Mouse (Mus musculus): Measurements from ENCODE around the gene Mipol1. TPM values are rescaled to one million over a fixed set of nuclear protein-coding genes. Genes with fewer than 3 reads are reported as not detected.

The Mipol1 gene
- total RNA-seq, 2 experiments from 2014 or later = 5.2 to 5.5 TPM

DNA sequence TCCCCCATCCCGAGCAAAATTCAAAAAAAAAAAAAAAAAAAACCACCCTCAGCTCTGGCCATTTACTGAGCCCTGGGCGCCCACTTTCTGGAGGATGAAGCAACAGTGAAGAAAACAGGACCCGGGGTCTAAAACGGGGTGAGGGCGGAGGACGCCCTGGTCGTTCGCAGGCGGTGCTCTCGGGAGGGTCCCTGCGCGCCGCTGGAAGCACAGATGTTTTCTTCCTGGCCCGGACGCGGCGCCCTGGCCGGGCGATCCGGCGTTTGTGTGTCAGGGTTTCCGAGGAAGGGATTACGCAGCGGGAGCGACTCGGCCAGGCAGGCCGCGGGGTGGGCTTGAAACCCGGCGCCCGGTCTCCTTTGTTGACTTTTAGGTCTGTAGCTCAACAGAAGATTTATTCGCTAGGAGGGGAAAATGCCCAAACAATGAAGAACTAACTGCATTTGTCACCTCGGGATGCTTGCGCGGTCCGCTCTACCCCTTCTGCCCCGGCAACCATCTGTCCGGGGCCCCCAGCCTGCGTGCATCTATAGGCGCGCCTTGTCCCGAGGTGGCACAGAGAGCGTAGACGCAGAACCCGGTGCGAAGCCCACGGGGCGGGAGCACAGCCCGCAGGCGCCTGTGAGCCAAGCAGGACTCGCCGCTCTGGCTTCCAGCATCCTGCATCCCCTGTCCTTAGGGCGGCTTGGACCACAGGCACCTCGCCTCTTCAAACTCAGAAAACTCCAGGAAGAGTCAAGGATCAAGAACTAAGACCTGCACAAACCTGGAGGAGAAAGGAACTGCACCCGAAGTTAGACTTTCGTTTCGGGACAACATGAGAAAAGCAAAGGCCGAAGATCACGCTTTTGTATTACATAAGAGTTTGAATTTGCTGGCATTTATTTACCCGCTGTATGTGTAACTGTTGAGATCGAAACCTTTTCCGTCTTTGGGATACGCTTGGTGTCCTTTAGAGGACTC, 308.6 kb downstream of the Mipol1 start:
- peak; percentile 27 to 31 for DNase-seq (ENCODE audit: low spot score in 2 of 2)
- intact Hi-C loops (cut with DNase I) = loop anchor here (5.0 to 10.0 kb wide), 2 partner anchors 1007 to 1084 kb away; no protein-coding TSS in a partner anchor

- DNase-seq (ENCODE audit: low spot score in 2 of 2) = peak; percentile 28 to 45
- intact Hi-C loops (cut with DNase I) = loop anchor here (5.0 to 10.0 kb wide), 2 partner anchors 1007 to 1085 kb away; no protein-coding TSS in a partner anchor
Observed at GRCm38 (mm10) chr12:57539551-57539985, 309.3 kb downstream of the Mipol1 start.

DNA sequence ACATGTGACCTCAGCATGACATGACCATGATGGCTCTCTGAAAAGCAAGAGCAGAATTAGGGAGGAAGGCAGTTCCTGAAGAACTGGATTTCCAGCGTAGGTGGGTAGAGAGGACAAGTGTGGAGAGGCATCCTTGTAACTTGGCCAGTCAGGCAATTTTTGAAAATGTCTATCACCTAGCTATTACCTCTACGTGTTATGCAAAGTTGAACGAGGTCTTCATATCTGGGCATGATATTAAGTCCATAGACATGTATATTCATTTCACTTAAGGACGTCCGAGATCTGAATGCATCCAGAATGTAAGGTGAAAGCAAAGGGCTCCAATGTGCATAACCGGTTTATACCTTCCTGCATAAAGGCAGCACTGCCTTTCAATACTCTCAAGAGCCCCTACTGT, 310.9 kb downstream of the Mipol1 start:
- intact Hi-C loops (cut with DNase I) = loop anchor here (10.0 kb wide), 1 partner anchor 556 kb away; no protein-coding TSS in a partner anchor
- DNase-seq (ENCODE audit: low spot score in 2 of 2) = peak in 1 of 2 experiments; percentile 5

GRCm38 (mm10) chr12:57541931-57542745, 311.9 kb downstream of the Mipol1 start:
- DNase-seq (ENCODE audit: low spot score in 2 of 2) = peak in 1 of 2 experiments; percentile 4
- intact Hi-C loops (cut with DNase I) = loop anchor here (10.0 kb wide), 1 partner anchor 557 kb away; no protein-coding TSS in a partner anchor

DNA sequence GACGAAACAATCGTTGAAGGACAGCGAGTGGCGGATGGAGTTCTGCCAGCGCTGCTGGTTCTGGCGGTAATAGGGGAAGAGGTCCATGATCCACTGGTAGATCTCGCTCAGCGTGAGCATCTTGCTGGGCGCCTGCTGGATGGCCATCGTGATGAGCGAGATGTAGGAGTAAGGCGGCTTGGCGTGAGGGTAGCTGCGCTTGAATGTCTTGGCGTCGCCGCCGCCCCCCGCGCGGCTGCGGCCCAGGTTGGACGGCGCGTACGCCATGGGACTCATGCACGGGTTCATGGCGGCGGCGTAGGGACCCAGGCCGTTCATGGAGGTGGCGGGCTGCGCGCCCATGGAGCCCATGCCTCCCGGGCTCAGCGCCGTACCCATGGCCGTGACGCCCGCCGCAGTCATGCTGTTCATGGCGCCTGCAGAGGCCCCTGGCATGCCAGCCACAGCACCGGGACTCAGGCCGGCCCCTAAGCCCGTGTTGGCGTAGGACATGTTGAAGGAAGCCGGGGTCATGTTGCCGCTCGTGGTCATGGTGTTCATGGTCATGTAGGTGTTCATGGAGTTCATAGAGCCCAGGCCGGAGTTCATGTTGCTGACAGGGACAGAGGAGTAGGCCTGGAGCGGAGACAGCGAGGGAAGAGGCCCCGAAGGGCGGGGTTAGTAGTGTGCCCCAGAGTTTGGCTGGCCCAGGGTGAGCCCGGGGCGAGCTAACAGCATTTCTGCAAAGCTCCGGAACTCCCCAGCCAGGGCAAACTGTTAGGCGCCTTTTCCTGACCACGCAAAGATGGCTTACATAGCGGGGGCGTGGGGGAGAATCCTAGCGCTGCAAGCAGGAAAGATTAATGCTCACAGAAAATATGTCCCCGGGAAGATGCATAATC, 312.8 kb downstream of the Mipol1 start:
- intact Hi-C loops (cut with DNase I) = loop anchor here (10.0 kb wide), 1 partner anchor 558 kb away; no protein-coding TSS in a partner anchor
- no peak for DNase-seq (ENCODE audit: low spot score in 2 of 2)

DNA sequence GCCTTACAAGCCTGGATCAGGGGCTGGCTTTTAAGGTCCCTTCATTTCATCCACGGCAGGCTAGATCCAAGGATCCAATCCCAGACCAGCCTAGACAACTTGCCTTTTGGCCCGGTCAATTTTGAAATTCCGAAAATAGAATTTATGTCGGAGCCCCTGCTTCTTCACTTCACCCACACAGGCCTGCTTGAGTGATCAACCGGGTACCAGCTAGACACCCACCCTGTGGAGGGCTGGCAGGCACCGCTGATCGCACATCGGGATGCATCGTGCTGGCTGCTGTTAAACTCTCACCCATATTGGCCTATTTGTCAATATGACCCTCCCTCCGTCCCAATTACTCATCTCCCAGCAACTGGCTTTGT, 313.4 kb downstream of the Mipol1 start:
- intact Hi-C loops (cut with DNase I) = loop anchor here (10.0 kb wide), 1 partner anchor 559 kb away; no protein-coding TSS in a partner anchor
- no peak for DNase-seq (ENCODE audit: low spot score in 2 of 2)

- intact Hi-C loops (cut with DNase I) = loop anchor here (2.0 to 10.0 kb wide), 3 partner anchors 263 to 850 kb away; no protein-coding TSS in a partner anchor
- peak; percentile 37 to 40 for DNase-seq (ENCODE audit: low spot score in 2 of 2)
Observed at GRCm38 (mm10) chr12:57544641-57545370, 314.6 kb downstream of the Mipol1 start.

DNA sequence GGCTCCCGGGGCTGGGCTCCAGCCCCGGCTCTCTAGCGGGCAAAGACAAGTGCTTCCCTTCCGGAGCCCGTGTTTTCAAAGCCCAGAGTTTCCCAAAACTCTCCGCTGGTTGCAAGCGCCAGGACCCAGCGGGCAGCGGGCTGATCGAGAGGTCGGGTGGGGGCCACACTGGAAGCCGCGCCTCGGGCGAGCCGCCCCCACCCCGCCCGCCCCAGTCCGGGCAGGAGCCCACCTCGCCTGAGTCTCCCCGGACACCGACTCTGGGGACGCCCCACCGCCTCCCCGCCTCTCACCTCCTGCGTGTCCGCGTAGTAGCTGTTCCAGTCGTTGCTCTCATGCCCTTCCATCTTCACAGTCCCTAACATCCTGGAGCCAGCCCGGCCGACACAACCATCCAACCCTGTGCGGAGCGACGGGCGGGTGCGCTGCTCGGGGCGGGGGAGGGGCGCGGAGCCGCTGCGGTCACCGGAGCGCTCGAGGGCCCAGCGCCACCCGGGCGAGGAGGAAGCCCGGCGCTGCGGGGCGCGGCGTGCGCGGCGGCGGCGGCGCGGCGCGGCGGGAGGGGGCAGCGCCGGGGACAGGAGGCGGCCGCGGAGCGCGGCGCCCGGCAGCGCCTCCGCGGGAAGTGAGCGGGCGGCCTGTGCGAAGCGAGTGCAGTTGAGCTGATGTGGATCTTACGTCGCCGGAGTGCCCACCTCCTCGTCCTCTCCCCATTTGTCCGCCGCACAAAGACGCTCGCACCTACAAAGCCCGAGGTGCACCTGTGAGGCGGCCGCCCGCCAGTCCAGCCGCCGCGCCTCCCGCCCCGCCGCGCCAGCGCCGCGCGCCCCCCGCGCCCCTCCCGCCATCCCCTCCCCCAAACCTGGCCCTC, 315.4 kb downstream of the Mipol1 start:
- intact Hi-C loops (cut with DNase I) = loop anchor here (2.0 to 10.0 kb wide), 3 partner anchors 263 to 851 kb away; no protein-coding TSS in a partner anchor
- DNase-seq (ENCODE audit: low spot score in 2 of 2) = no peak

Other genes starting within 250 kb of the Mipol1 start
- 1 to 10 TPM in 1 of 2 experiments, under 1 TPM in 1; 0.87 to 1.4 TPM for gene Slc25a21, start 33.0 kb upstream of the Mipol1 start, total RNA-seq (2021)
- 10 to 100 TPM; 13.8 to 14.3 TPM for gene Prps1l3, start within 50 bp of the Mipol1 start, total RNA-seq (2021)

Data from left cerebral cortex, postnatal 25 days (tissue).